Mouse (Mus musculus): Measurements from ENCODE around the gene Msmb.
"Not testable (repeated sequence)": the region's sequence is repeated elsewhere in the genome, so short reads cannot be mapped to it uniquely, and the experiment has no call there.

Gene Msmb

DNA sequence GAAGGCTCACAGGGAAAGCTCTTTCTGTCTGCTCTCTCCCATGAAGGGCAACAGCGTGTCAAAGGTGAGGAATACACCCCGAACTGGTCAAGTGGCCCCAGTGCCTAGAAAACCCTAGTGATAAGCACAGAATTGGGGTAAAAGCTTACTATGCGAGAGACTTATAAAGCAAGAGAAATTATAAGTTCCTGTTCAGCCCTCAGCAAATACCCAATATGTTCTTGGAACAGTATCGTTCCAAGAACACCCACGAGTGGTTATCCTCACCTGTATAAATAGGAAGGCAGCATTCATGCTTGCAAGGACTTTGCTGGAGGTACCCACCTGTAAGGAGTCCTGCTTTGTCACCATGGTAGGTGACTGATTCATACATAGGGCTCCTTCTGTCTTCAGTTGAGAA, at the start of gene Msmb:
Gene Msmb, plus strand, starts transcription at position 301 of the 400 bp plus-strand sequence.
- DNase-seq (ENCODE audit: low spot score in 2 of 2) = no peak

DNA sequence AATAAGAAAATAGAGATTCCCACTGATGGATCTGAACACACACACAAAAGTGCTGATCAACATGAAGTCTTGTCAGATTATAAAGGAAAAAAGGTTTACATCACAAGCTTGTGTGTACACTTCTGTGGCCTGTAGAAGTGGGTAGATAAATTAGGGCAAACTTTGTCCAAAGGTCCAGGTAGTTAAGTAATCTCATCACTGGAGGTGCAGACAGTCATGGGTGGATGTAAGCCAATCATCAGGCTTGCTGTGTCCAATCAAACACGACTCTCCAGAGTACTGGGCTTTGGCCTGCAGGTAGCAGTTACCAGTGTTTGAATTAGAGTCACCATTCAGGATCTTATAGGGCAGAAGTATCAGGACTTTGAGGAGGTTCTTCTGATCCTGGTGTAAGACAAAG, 48.8 kb upstream of the Msmb start:
- no peak for DNase-seq (ENCODE audit: low spot score in 2 of 2)

DNA sequence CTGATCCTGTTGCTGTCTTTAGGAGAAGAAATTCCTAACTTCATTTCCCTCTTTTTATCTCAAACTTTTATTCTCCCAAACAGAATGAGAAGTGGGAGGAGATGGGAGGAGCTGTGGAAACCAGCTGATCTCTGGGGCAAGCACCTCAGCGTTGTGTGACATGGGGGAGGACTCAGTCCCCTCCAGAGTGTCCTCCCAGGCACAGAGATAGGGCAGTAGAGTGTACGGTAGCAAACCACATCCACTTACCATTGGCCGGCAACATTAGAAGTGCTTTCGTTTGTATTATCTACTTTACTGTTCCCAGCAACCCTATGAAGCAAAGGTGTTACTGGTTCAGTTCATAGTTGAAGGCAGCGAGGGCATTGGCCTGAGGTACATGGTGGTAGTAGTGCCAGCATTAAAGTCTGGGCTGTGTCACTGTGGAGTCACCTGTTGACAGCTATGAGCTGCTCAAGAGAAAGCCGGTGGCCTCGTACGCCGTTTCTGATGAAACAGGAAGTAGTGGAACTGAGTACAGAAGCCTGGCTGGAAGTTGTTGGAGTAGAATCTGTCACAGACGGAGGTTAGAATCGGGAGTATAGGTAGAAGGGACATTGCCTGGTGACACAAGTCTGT, 48.2 kb upstream of the Msmb start:
- DNase-seq (ENCODE audit: low spot score in 2 of 2) = no peak

DNA sequence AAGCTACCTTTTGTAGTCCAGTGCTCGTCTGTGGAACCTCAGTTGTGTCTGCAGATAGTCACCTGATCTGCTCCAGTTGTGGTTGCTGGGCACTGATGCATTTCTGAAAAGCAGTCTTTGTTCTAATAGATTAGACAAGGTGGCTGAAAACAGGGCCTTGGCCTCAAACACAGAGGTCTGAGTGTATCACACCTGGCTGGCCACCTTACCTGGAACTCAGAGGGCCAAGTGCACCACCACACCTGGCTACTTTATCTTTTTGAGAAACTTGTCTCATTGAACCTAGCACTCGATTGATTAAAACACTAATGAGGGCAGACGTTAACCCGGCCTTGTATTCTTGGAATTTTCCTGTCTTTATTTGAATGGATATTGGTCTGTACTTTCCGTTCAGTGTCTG, 46.2 kb upstream of the Msmb start:
- no peak for DNase-seq (ENCODE audit: low spot score in 2 of 2)

DNA sequence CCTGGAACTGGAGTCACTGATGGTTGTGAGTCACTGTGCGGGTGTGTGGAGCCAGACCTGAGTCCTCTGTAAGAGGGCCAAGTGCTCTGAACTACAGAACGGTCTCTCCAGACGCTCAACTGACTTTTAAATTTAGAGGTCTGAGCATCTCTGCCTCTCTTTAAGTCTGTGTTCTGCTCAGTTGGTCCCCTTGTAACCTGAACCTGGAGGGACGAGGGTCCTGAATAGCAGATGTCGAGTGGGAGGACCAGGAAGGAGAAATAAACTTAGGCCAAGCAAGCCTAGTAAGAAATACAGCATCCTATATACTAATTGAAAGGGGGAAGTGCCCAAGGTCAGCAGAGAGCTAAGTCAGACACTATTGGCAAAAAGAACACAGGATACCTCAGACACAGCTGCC, 45.1 kb upstream of the Msmb start:
- no peak for DNase-seq (ENCODE audit: low spot score in 2 of 2)

DNA sequence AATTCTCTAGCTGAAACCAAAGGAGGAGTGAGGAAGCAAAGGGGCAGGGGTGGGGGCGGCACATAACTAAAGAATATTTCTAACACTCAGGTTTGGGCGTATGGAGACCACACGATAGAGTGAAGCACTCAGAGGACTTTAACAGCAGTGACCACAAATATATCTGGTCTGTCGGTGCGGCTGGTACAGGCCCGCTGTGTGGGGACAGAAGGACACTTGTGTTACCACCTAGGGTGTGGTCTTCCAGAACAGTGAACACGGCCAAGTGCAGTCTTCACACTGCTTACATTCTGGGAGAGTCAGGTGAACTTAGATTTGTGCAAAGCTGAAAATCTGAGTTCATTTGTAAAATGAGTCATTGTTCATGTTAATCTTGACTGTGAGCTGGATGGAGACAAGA, 44.1 kb upstream of the Msmb start:
- no peak for DNase-seq (ENCODE audit: low spot score in 2 of 2)

DNA sequence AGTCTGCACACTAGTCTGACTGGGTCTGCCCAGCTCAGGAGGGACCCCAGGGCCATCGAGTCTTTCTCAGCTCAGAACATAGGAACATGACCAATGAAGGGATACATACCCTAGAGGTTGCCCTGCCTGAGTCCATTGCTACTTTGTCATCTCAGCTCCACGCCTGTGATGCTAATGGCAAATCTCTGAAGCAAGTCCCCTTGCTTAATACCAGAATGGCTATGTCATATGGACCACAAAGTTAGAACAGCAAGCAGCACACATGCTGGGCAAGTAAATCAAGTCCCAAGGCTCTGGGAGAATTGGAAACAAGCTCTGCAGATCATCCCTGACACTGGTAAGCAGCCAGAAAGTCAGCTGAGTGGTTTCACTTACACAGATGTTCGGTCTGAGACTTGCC, 42.9 kb upstream of the Msmb start:
- DNase-seq (ENCODE audit: low spot score in 2 of 2) = no peak

DNA sequence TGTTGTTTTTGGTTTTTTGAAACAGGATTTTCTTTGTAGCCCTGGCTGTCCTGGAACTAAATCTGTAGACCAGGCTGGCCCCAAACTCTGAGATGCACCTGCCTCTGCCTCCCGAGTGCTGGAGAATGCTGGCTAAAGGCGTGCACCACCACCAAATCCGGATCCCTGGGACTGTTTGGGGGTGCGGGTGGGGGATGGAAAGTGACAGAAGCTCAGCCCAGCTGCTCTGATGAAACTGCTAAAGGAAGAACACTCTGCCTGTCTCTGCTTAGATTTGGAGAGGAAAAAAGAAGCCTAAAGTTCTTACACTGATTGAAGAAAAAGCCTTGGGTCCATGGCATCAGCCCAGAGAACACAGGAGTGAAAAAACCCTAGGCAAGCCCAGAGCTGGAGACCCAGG, 38.3 kb upstream of the Msmb start:
- no peak for DNase-seq (ENCODE audit: low spot score in 2 of 2)

DNA sequence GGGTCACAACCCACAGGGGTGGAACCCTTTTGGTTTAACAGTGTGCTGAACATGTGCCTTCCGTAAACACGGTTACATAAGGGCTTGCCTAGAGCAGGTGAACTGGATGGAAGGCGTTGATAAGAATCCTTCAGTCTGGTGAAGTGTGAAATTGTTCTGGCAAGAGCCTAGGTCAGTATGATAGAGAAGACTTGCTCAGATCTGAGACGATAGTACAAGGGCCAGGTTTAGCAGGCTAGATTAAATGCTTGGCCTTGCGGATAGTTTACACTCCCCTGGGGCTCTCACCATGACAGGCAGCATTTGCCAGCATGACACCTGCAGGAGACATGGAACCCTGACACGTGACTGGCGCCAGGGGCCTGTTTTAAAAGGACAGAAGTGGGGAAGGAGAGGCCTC, 36.2 kb upstream of the Msmb start:
- no peak for DNase-seq (ENCODE audit: low spot score in 2 of 2)

DNA sequence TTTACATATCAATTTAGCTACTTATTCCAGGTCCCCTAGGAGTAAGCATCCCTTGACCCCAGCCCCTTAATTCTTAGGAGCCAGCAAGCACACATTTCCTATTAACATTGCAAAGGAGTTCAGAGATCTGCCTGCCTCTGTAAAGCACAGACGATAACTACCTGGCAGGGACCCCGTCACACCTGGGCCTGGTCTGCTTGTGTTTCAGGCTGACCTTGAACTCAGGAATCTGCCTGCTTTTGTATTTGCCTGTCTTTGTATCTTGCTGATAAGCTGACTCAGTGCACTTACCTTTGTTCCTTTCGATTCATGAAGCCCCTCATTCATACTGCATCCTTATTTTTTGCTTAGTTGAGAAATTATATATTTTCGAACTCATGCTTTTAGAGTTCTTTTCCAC, 34.9 kb upstream of the Msmb start:
- no peak for DNase-seq (ENCODE audit: low spot score in 2 of 2)

DNA sequence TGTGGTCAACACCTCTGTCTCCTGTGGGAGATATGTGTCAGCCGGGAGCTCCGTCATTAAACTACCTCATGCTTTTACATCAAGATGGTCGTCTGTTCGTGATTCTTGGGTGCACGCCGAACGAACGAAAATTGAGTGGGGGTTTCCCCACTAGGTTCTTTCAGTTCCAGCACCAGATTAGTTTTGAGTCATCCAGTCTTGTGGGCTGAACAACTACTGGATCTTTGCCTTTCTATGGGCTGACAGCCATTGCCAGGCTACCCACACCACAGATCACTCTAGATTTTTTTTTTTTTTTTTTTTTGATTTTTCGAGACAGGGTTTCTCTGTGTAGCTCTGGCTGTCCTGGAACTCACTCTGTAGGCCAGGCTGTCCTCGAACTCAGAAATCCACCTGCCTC, 29.7 kb upstream of the Msmb start:
- not testable (repeated sequence) for DNase-seq (ENCODE audit: low spot score in 2 of 2)

DNA sequence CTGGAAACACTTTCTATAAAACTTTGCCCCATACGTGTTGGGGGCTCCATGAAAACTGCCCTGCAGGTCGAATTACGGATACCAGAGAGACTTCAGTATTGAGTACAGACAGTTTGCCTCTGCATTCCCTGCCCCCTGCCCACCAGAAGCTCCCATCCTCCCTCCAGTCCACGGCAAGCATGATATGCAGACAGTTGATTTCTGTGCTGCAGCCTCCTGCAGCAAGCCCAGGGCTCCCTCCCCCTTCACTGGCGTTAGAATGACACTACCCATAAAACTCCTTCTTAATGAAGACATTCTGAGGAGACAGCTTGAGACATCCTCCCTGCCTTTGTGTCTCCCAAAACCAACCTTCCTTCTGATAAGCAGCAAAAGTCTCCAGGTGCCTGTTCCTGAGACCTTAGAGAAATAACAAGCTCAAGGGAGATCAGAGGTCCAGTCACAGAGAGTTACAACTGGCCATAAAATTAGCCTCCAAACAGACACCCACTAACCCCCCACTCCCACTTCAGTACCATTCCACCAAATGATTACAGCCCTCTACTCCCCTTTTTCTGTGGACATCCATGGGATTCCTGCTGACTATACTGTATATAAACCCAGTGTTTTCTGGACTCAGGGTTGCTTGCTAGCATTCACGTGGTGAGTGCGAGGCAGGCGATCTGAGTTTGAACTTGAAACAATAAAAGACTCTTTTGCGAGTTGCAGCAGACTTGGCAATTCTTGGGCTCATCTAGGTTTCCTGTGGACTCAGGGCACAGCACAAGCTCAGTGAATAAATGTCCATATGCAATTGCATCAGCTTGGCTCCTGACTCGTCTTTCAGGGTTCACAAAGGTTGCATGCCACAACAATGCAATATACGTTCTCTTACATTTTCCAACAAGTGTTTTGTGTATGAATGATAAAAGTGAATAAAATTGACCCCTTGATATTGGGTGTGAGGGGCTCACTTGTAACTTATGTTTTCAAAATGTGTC, 20.6 kb upstream of the Msmb start:
- DNase-seq (ENCODE audit: low spot score in 2 of 2) = no peak

DNA sequence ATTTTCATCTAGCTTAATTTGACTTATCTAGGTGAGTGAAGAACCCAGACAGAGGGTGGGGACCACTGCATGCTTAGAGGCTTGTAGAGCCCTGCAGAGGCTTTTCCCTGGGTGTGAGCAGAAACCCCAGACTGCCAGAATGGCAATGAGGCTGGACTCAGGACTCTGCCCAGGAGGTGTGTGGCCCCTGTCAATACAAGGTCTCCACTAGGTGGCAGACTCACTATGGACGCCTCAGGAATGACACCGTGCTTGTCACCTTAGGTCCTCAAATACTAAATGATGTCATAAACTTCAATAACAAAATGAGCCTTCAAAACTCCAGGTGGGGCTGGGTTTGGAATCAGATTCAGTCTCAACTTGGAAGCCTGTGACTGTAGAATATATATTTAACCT, 19.9 kb upstream of the Msmb start:
- no peak for DNase-seq (ENCODE audit: low spot score in 2 of 2)

DNA sequence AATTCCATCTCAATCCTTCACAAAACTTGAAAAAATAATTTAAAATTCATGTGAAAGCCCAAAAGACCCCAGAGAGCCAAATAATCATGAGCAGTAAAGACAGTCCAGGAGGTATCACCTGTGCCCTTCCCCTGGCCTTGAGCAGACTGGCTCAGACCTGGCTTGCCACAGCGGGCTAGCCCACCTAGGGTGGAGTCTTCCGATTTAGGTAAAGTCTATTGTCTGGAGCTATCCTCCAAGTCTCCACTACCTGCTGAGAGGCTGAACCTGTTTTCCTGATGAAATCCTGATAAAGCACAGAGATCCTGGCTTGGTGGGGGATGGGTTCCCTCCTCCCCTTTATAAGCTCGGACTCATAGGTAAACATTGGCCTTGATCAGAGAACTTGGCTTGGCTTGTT, 17.6 kb upstream of the Msmb start:
- DNase-seq (ENCODE audit: low spot score in 2 of 2) = no peak

DNA sequence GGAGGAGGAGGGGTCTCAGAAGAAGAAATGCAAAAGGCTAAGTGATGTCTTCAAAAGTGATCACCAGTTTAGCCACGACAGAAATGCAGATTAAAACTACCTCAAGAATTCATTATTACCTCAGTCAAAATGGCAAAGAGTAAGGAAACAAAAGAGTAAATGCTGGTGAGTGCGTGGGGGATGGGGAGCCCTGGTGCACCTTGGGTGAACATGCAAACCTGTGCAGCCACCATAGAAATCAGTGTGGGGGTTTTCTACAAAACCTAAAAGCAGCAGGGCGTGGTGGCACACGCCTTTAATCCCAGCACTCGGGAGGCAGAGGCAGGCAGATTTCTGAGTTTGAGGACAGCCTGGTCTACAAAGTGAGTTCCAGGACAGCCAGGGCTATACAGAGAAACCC, 16.6 kb upstream of the Msmb start:
- not testable (repeated sequence) for DNase-seq (ENCODE audit: low spot score in 2 of 2)

DNA sequence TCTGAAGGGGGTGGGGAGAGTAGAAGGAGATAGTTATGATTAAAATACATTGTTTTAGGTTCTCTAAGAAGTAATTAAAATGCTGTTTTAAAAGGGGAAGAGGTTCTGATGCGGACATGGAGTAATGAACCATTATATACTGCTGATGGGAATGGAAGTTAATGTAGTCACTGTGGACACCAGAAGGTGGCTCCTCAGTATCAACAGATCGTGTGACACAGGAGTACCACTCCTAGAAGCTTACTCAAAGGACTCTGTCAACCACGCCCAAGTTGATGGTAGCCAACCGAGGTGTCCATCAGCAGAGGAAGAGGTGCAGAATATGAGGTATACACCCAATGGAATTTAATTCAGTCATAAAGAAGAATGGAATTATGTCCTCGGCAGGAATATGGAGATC, 13.4 kb upstream of the Msmb start:
- DNase-seq (ENCODE audit: low spot score in 2 of 2) = no peak

DNA sequence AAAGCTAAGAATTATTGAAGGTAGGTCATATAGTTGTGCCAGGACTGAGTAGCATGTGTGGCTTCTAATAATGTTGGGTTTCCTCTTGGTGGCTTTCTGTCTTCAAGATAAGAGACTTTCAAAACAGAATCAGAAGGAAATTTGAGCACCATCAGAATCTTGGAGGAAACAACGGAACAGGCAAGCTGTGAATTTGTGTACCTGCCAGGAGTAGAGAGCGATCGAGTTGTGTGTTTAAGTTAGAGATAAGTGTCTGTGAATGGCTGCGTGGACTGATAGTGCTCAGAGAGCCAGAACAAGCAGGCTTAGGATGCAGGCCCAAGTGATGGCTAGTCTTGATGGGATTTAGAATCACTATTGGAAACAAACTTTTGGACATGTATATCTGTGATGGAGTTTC, 10.0 kb upstream of the Msmb start:
- DNase-seq (ENCODE audit: low spot score in 2 of 2) = no peak

DNA sequence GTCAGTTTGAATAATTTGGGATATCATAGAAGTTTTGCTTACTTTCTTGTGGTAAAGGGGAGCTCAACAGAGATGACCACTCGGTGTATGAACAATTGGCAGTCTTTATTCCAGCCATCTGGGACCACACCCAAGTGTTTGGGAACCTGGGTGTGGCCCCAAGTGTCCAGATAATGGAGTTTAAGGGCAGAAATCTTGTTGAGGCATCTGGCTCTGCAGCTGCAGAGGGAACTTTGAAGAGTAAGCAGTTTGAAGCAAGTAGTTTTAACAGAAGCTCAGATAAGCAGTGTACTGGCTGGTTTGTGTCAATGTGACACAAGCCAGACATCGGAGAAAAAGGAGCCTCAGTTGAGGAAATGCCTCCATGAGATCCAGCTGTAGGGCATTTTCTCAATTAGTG, 7.5 kb upstream of the Msmb start:
- DNase-seq (ENCODE audit: low spot score in 2 of 2) = peak in 1 of 2 experiments; percentile 9

DNA sequence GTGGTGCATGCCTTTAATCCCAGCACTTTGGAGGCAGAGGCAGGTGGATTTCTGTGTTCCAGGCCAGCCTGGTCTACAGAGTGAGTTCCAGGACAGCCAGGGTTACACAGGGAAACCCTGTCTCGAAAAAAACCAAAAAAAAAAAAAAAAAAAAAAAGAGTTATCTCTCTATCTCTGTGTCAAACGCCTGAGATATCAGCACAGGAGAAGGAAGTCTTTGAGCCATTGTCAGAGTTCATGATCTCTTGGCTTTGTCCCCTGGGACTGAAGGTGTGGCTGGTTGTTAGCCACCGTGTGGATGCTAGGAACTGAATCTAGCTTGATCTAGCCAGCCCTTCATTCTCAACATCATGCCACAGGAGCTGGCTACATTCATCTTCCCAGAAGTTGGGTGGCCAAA, 5.4 kb upstream of the Msmb start:
- DNase-seq (ENCODE audit: low spot score in 2 of 2) = not testable (repeated sequence)

DNA sequence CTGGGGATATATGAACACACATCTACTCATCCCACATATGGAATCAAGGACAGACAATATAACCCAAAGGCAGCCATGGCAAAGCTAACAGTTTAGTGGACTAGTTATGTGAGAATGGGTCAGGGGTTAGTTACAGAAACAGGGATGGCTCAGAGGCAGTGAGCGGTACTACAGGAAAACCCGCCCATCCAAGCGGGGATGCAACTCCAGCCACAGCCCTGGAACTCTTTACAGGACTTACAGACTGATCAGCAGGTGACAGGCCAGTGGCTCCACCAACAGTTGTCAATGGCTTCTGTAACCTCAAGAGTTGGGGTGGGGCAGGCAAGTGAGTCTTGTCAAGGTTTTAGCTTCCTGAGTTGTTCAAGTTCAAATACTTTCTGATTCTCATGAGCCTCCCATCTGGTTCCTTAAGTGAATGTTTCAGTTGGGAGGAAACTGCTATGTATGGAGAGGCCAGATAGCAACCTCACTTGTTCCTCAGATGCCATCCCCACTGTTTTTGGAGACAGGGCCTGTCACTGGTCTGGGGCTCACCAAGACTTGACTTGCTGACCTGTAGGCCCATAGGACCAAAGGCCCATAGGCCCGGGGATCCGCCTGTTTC, 1.4 kb upstream of the Msmb start:
- DNase-seq (ENCODE audit: low spot score in 2 of 2) = no peak

DNA sequence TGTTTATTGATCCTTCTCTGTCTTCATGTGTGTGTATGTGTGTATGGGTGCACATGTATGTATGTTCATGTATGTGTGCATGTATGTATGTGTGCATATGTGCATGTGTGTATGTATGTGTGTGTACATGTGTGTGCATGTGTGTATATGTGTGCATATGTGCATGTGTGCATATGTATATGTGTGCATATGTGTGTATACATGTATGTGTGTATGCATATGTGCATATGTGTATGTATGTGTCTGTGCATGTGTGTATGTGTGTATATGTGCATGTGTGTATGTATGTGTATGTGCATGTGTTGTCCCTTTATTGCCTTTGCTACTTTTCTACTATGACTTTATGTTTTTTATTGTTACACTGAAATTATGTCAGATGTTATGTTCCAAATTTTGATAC, 2.9 kb downstream of the Msmb start:
- DNase-seq (ENCODE audit: low spot score in 2 of 2) = no peak

DNA sequence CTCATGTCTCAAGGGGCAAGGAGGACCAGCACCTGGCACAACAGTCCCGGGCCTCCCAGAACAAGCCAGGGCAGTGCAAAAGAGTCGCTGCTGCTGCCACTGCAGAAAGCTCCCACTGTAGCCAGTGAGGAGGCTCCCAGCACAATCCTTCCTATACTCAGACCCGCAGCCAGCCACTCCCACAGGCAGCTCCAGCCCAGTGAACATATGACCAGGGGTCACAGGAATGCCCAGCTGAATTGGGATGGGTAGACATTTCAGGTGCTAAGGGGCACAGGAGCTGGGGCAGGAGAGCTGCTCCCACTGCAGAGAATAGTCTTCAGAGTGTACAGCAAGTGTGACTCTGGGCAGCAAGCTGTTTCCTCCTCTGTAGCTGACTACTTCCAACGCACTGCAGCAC, 3.6 kb downstream of the Msmb start:
- no peak for DNase-seq (ENCODE audit: low spot score in 2 of 2)
